Mouse (Mus musculus): ENCODE results near the gene Mafk.

The Mafk gene

GRCm38 (mm10) chr5:139817292-139817691 is 26.0 kb downstream of the Mafk start:
- DNase-seq (ENCODE audit: low spot score in 2 of 2) = no peak

- DNase-seq (ENCODE audit: low spot score in 2 of 2) = no peak
Measured at GRCm38 (mm10) chr5:139818056-139818455, 26.7 kb downstream of the Mafk start.

- DNase-seq (ENCODE audit: low spot score in 2 of 2) = no peak
Measured at GRCm38 (mm10) chr5:139818801-139819200, 27.5 kb downstream of the Mafk start.

- peak; percentile 59 to 64 for DNase-seq (ENCODE audit: low spot score in 2 of 2)
Measured at GRCm38 (mm10) chr5:139819538-139820181, 28.3 kb downstream of the Mafk start, which contains the start of gene Tmem184a. TSS of gene Tmem184a (minus strand) at chr5:139819917.

GRCm38 (mm10) chr5:139821466-139822459 is 30.4 kb downstream of the Mafk start:
- DNase-seq (ENCODE audit: low spot score in 2 of 2) = peak in 1 of 2 experiments; percentile 51

- DNase-seq (ENCODE audit: low spot score in 2 of 2) = no peak
Measured at GRCm38 (mm10) chr5:139824531-139824930, 33.2 kb downstream of the Mafk start.

GRCm38 (mm10) chr5:139825947-139826346 is 34.6 kb downstream of the Mafk start:
- DNase-seq (ENCODE audit: low spot score in 2 of 2) = no peak

GRCm38 (mm10) chr5:139826357-139827055 is 35.2 kb downstream of the Mafk start, which contains the start of the genes Gm26938 and Psmg3:
TSS of gene Gm26938 (minus strand) at chr5:139826407.
TSS of gene Psmg3 (minus strand) at chr5:139826885.
- peak; percentile 84 to 99 for DNase-seq (ENCODE audit: low spot score in 2 of 2)

- DNase-seq (ENCODE audit: low spot score in 2 of 2) = no peak
Measured at GRCm38 (mm10) chr5:139827593-139827992, 36.3 kb downstream of the Mafk start.

GRCm38 (mm10) chr5:139829384-139829783 is 38.1 kb downstream of the Mafk start:
- no peak for DNase-seq (ENCODE audit: low spot score in 2 of 2)

GRCm38 (mm10) chr5:139830734-139831133 is 39.4 kb downstream of the Mafk start:
- no peak for DNase-seq (ENCODE audit: low spot score in 2 of 2)

GRCm38 (mm10) chr5:139832125-139832524 is 40.8 kb downstream of the Mafk start:
- no peak for DNase-seq (ENCODE audit: low spot score in 2 of 2)

- no peak for DNase-seq (ENCODE audit: low spot score in 2 of 2)
Measured at GRCm38 (mm10) chr5:139835706-139836105, 44.4 kb downstream of the Mafk start.

- no peak for DNase-seq (ENCODE audit: low spot score in 2 of 2)
Measured at GRCm38 (mm10) chr5:139838476-139838892, 47.2 kb downstream of the Mafk start.

- no peak for DNase-seq (ENCODE audit: low spot score in 2 of 2)
Measured at GRCm38 (mm10) chr5:139839142-139839541, 47.8 kb downstream of the Mafk start.

GRCm38 (mm10) chr5:139849626-139850320 is 58.5 kb downstream of the Mafk start:
- no peak for DNase-seq (ENCODE audit: low spot score in 2 of 2)

Data from urinary bladder, adult 18-20 months (tissue).